Mouse (Mus musculus) embryonic facial prominence, embryonic 12.5 days (tissue): Measurements from ENCODE around the gene Abhd16b. TPM values are rescaled to one million over a fixed set of nuclear protein-coding genes. Genes with fewer than 3 reads are reported as not detected.

ENCODE experiments used
- ATAC-seq: fragments of 200-750 bp; cut with Nextera tagmentation; 2 replicates; pipeline ENCODE4 v1.8.0; 2017; ENCODE audit not compliant: insufficient number of reproducible peaks, insufficient read depth, low FRiP score, low TSS enrichment
- H3K27ac ChIP-seq: fragments of 300-500 bp; sonication (generic); 2 replicates; pipeline ENCODE4 v1.5.1; 2016; ENCODE audit warnings: mild to moderate bottlenecking
- H3K27me3 ChIP-seq: fragments of 300-500 bp; sonication (generic); 2 replicates; pipeline ENCODE4 v1.6.1; 2016; ENCODE audit warnings: mild to moderate bottlenecking, moderate library complexity
- H3K36me3 ChIP-seq: fragments of 300-500 bp; sonication (generic); 2 replicates; pipeline ENCODE4 v1.6.1; 2016; ENCODE audit warnings: mild to moderate bottlenecking
- H3K4me1 ChIP-seq: fragments of 300-500 bp; sonication (generic); 2 replicates; pipeline ENCODE4 v1.6.1; 2016
- H3K4me2 ChIP-seq: fragments of 300-500 bp; sonication (generic); replicated peaks from 2 replicates; pipeline ENCODE4 v1.6.1; 2016; ENCODE audit warnings: mild to moderate bottlenecking, moderate library complexity
- H3K4me3 ChIP-seq: fragments of 300-500 bp; sonication (generic); 2 replicates; pipeline ENCODE4 v1.5.1; 2016; ENCODE audit warnings: mild to moderate bottlenecking
- H3K9ac ChIP-seq: fragments of 300-500 bp; sonication (generic); 2 replicates; pipeline ENCODE4 v1.6.1; 2016; ENCODE audit warnings: mild to moderate bottlenecking, moderate library complexity
- H3K9me3 ChIP-seq: fragments of 300-500 bp; sonication (generic); 2 replicates; pipeline ENCODE4 v1.6.1; 2016; ENCODE audit warnings: mild to moderate bottlenecking, moderate library complexity
- WGBS: fragments of 180-500 bp; shearing (Covaris S2); methylation state at CpG from one replicate; pipeline ENCODE4 v1.1.7; 2016; 5-methylcytosine and 5-hydroxymethylcytosine counted together
- polyA plus RNA-seq: library from polyadenylated mRNA; unstranded; fragments of >200 nt; fragmentation: Nextera tagmentation; extraction: Ambion mirVana; gene quantifications from 2 replicates; pipeline ENCODE4 v1.2.1, GENCODE M21; 2016

Gene Abhd16b
- polyA plus RNA-seq, 1 experiment from 2014 or later = 0.09 TPM

- Histone ChIP-seq H3K9me3 (no peaks in the 10 kb centered on the region), H3K36me3 (peaks cover 21% of the 10 kb centered on the region), H3K27me3 (no peaks in the 10 kb centered on the region), H3K4me1 (peaks cover 14% of the 10 kb centered on the region), H3K9ac (peak within 1 kb of the TSS; percentile 95), H3K27ac (peak within 1 kb of the TSS; percentile 98), H3K4me2 (peak within 1 kb of the TSS; percentile 66), H3K4me3 (peak within 1 kb of the TSS; percentile 95)
- WGBS = under 1% methylated on average over 74 of the region's 74 CpGs
- peak; percentile 97 for ATAC-seq
These were observed 27.3 kb downstream of the Abhd16b start, which contains the start of gene Dnajc5 for GRCm38 (mm10) chr2:181520118-181520935. Gene Dnajc5, plus strand, starts transcription at chr2:181520485.

- peak overlapping the region; percentile 66 for H3K4me2 ChIP-seq
- under 1% methylated on average over 17 of the region's 17 CpGs for WGBS
- no peaks in the 10 kb centered on the region for H3K27me3 ChIP-seq
- ATAC-seq = no peak
- no peaks in the 10 kb centered on the region for H3K9me3 ChIP-seq
- peaks cover 14% of the 10 kb centered on the region for H3K4me1 ChIP-seq
- peaks cover 18% of the 10 kb centered on the region for H3K36me3 ChIP-seq
- peak overlapping the region; percentile 95 for H3K4me3 ChIP-seq
- peak overlapping the region; percentile 98 for H3K27ac ChIP-seq
- peak overlapping the region; percentile 95 for H3K9ac ChIP-seq
These were observed 27.9 kb downstream of the Abhd16b start for GRCm38 (mm10) chr2:181520936-181521227.

- H3K27ac ChIP-seq = no peak overlapping the region
- peak overlapping the region; percentile 95 for H3K9ac ChIP-seq
- no peaks in the 10 kb centered on the region for H3K27me3 ChIP-seq
- H3K36me3 ChIP-seq = peaks cover 12% of the 10 kb centered on the region
- H3K9me3 ChIP-seq = no peaks in the 10 kb centered on the region
- H3K4me2 ChIP-seq = peak overlapping the region; percentile 66
- H3K4me3 ChIP-seq = peak overlapping the region; percentile 95
- WGBS = 49% methylated on average over 10 of the region's 10 CpGs
- H3K4me1 ChIP-seq = peaks cover 14% of the 10 kb centered on the region
- no peak for ATAC-seq
These were observed 28.5 kb downstream of the Abhd16b start for GRCm38 (mm10) chr2:181521491-181521890.

GRCm38 (mm10) chr2:181522811-181523210 lies 29.8 kb downstream of the Abhd16b start:
- Histone ChIP-seq H3K4me2 (no peak overlapping the region), H3K9me3 (no peaks in the 10 kb centered on the region), H3K36me3 (peaks cover 2% of the 10 kb centered on the region; the same call in 1 of the 2 replicates), H3K27me3 (no peaks in the 10 kb centered on the region), H3K4me1 (peaks cover 14% of the 10 kb centered on the region), H3K4me3 (no peak overlapping the region), H3K27ac (no peak overlapping the region), H3K9ac (no peak overlapping the region)
- no peak for ATAC-seq
- 66% methylated on average over 5 of the region's 5 CpGs for WGBS

- Histone ChIP-seq H3K4me3 (no peak overlapping the region), H3K4me1 (peaks cover 10% of the 10 kb centered on the region), H3K9me3 (no peaks in the 10 kb centered on the region), H3K36me3 (peaks cover 19% of the 10 kb centered on the region), H3K27ac (no peak overlapping the region), H3K4me2 (no peak overlapping the region), H3K27me3 (no peaks in the 10 kb centered on the region), H3K9ac (no peak overlapping the region)
- no peak for ATAC-seq
- WGBS = 85% methylated on average over 5 of the region's 5 CpGs
These were observed 32.5 kb downstream of the Abhd16b start for GRCm38 (mm10) chr2:181525526-181525925.

GRCm38 (mm10) chr2:181529076-181529475 lies 36.1 kb downstream of the Abhd16b start:
- peaks cover 19% of the 10 kb centered on the region for H3K36me3 ChIP-seq
- no peak for ATAC-seq
- H3K9ac ChIP-seq = no peak overlapping the region
- 94% methylated on average over 1 of the region's 1 CpGs for WGBS
- no peak overlapping the region for H3K4me2 ChIP-seq
- no peaks in the 10 kb centered on the region for H3K27me3 ChIP-seq
- H3K4me3 ChIP-seq = no peak overlapping the region
- no peak overlapping the region for H3K27ac ChIP-seq
- no peaks in the 10 kb centered on the region for H3K9me3 ChIP-seq
- no peaks in the 10 kb centered on the region for H3K4me1 ChIP-seq

GRCm38 (mm10) chr2:181532589-181532988 lies 39.6 kb downstream of the Abhd16b start:
- WGBS = 94% methylated on average over 3 of the region's 3 CpGs
- Histone ChIP-seq H3K9me3 (no peaks in the 10 kb centered on the region), H3K9ac (no peak overlapping the region), H3K4me2 (no peak overlapping the region), H3K4me3 (no peak overlapping the region), H3K27ac (no peak overlapping the region), H3K36me3 (peaks cover 19% of the 10 kb centered on the region), H3K27me3 (no peaks in the 10 kb centered on the region), H3K4me1 (peaks cover 2% of the 10 kb centered on the region; the same call in 1 of the 2 replicates)
- ATAC-seq = no peak

- Histone ChIP-seq H3K27me3 (no peaks in the 10 kb centered on the region), H3K9me3 (no peaks in the 10 kb centered on the region), H3K36me3 (no peaks in the 10 kb centered on the region), H3K4me2 (no peak overlapping the region), H3K4me3 (no peak overlapping the region), H3K9ac (no peak overlapping the region), H3K4me1 (peaks cover 4% of the 10 kb centered on the region; the same call in 1 of the 2 replicates), H3K27ac (no peak overlapping the region)
- 89% methylated on average over 2 of the region's 2 CpGs for WGBS
- ATAC-seq = no peak
These were observed 43.4 kb downstream of the Abhd16b start for GRCm38 (mm10) chr2:181536410-181536809.

- Histone ChIP-seq H3K4me1 (peaks cover 4% of the 10 kb centered on the region; the same call in 1 of the 2 replicates), H3K9ac (no peak overlapping the region), H3K4me2 (no peak overlapping the region), H3K4me3 (no peak overlapping the region), H3K27me3 (no peaks in the 10 kb centered on the region), H3K27ac (peak overlapping the region; percentile 37; the same call in 1 of the 2 replicates), H3K36me3 (no peaks in the 10 kb centered on the region), H3K9me3 (no peaks in the 10 kb centered on the region)
- whole genome bisulfite sequencing = 89% methylated on average over 2 of the region's 2 CpGs
- 0 out of 2 replicates have a peak, but pooled peaks have one; percentile 10 for ATAC-seq
These were observed 44.5 kb downstream of the Abhd16b start for GRCm38 (mm10) chr2:181537444-181538047.

- H3K4me2 ChIP-seq = no peak overlapping the region
- no peaks in the 10 kb centered on the region for H3K27me3 ChIP-seq
- no peak overlapping the region for H3K27ac ChIP-seq
- H3K4me1 ChIP-seq = peaks cover 4% of the 10 kb centered on the region; the same call in 1 of the 2 replicates
- H3K9me3 ChIP-seq = no peaks in the 10 kb centered on the region
- peaks cover 12% of the 10 kb centered on the region for H3K36me3 ChIP-seq
- WGBS = 95% methylated on average over 6 of the region's 6 CpGs
- ATAC-seq = no peak
- no peak overlapping the region for H3K9ac ChIP-seq
- H3K4me3 ChIP-seq = no peak overlapping the region
These were observed 48.9 kb downstream of the Abhd16b start for GRCm38 (mm10) chr2:181541761-181542380.
